Mouse (Mus musculus) heart, adult 2 months (tissue): Measurements from ENCODE around the gene Lrrc26. TPM values are rescaled to one million over a fixed set of nuclear protein-coding genes. Genes with fewer than 3 reads are reported as not detected.

Source experiments
- DNase-seq, 2 experiments: peaks; one replicate each; pipeline ENCODE4 v3.0.0; 2021
- H3K27ac ChIP-seq: fragments of 200-600 bp; 2 replicates; pipeline ENCODE4 v1.8.1; 2022
- H3K27me3 ChIP-seq: fragments of 200-500 bp; 2 replicates; pipeline ENCODE4 v1.6.1; 2012; ENCODE audit warnings: mild to moderate bottlenecking, low read length, inconsistent platforms, mixed read lengths; ENCODE audit not compliant: control insufficient read depth, insufficient read depth
- H3K36me3 ChIP-seq: fragments of 200-500 bp; 2 replicates; pipeline ENCODE4 v1.6.1; 2012; ENCODE audit warnings: low read length, inconsistent platforms; ENCODE audit not compliant: control insufficient read depth, insufficient read depth
- H3K4me1 ChIP-seq: fragments of 200-500 bp; 2 replicates; pipeline ENCODE4 v1.6.1; 2011; ENCODE audit warnings: low read length; ENCODE audit not compliant: control insufficient read depth, insufficient read depth
- H3K4me3 ChIP-seq: fragments of 200-600 bp; 2 replicates; pipeline ENCODE4 v1.8.1; 2022
- H3K79me2 ChIP-seq: fragments of 200-500 bp; replicated peaks from 2 replicates; pipeline ENCODE4 v1.6.1; 2012; ENCODE audit warnings: mild to moderate bottlenecking, inconsistent platforms, low read length, moderate library complexity, mixed read lengths; ENCODE audit not compliant: control insufficient read depth, insufficient read depth
- H3K9ac ChIP-seq: fragments of 200-500 bp; 2 replicates; pipeline ENCODE4 v1.6.1; 2012; ENCODE audit warnings: low read depth, mild to moderate bottlenecking, control low read depth, inconsistent platforms, low read length, mixed read lengths
- CTCF ChIP-seq: fragments of 200-600 bp; IDR thresholded peaks from 2 replicates; pipeline ENCODE4 v1.8.1; 2022; ENCODE audit warnings: antibody characterized with exemption, mild to moderate bottlenecking, moderate library complexity
- EP300 ChIP-seq: fragments of 200-500 bp; IDR thresholded peaks from 2 replicates; pipeline ENCODE4 v1.6.1; 2011; ENCODE audit warnings: low read depth, low read length, control low read depth; ENCODE audit not compliant: insufficient read depth
- POLR2A ChIP-seq: fragments of 200-500 bp; IDR thresholded peaks from 2 replicates; pipeline ENCODE4 v1.6.1; 2011; ENCODE audit warnings: mild to moderate bottlenecking, low read depth, low read length, control low read depth; ENCODE audit not compliant: insufficient read depth
- WGBS: fragments of 180-500 bp; shearing (Covaris S2); methylation state at CpG from one replicate; pipeline ENCODE4 v1.1.7; 2018; 5-methylcytosine and 5-hydroxymethylcytosine counted together
- intact Hi-C: fragments of 180-260 bp; cut with DNase I; formaldehyde crosslinking; loops from one replicate; pipeline ENCODE4 v1.15.1; 2025
- polyA plus RNA-seq: library from polyadenylated mRNA; depleted of rRNA; stranded (reverse); fragments of >200 nt; gene quantifications from 2 replicates; pipeline ENCODE4 v1.2.3, GENCODE M21; 2012
- total RNA-seq, 2 experiments: library from RNA; stranded (reverse); gene quantifications; 2 replicates each; pipeline ENCODE4 v1.2.3; 2021

The Lrrc26 gene
- total and polyA plus RNA-seq, 3 experiments = 2.9 TPM; not detected in 2

- 78% methylated on average over 10 of the region's 10 CpGs for WGBS
- H3K27ac ChIP-seq = no peak overlapping the region
- DNase-seq = no peak
- H3K27me3 ChIP-seq = peaks cover 1% of the 10 kb centered on the region; the same call in 1 of the 2 replicates
- intact Hi-C loops = no loop called here
- H3K4me3 ChIP-seq = no peak overlapping the region
- no peak overlapping the region for H3K9ac ChIP-seq
- no peaks in the 10 kb centered on the region for H3K4me1 ChIP-seq
- TF ChIP-seq POLR2A (no peak), EP300 (no peak), CTCF (no peak)
- no peaks in the 10 kb centered on the region for H3K79me2 ChIP-seq
- H3K36me3 ChIP-seq = no peaks in the 10 kb centered on the region
Measured at GRCm38 (mm10) chr2:25298046-25298445, 8.3 kb downstream of the Lrrc26 start.

GRCm38 (mm10) chr2:25303452-25303851 lies 13.7 kb downstream of the Lrrc26 start:
- Histone ChIP-seq H3K27ac (no peak overlapping the region), H3K27me3 (peaks cover 5% of the 10 kb centered on the region), H3K4me1 (no peaks in the 10 kb centered on the region), H3K4me3 (no peak overlapping the region), H3K9ac (no peak overlapping the region), H3K79me2 (no peaks in the 10 kb centered on the region), H3K36me3 (no peaks in the 10 kb centered on the region)
- WGBS = 60% methylated on average over 3 of the region's 3 CpGs
- no peak for TF ChIP-seq CTCF
- no peak for TF ChIP-seq EP300
- no peak for TF ChIP-seq POLR2A
- intact Hi-C loops = no loop called here
- DNase-seq = no peak

GRCm38 (mm10) chr2:25303931-25304656 lies 14.4 kb downstream of the Lrrc26 start:
- no peak for TF ChIP-seq EP300
- TF ChIP-seq CTCF = no peak
- TF ChIP-seq POLR2A = no peak
- H3K36me3 ChIP-seq = no peaks in the 10 kb centered on the region
- no peak overlapping the region for H3K27ac ChIP-seq
- no peak overlapping the region for H3K9ac ChIP-seq
- intact Hi-C loops = no loop called here
- 64% methylated on average over 7 of the region's 7 CpGs for WGBS
- no peaks in the 10 kb centered on the region for H3K79me2 ChIP-seq
- H3K27me3 ChIP-seq = peaks cover 8% of the 10 kb centered on the region
- DNase-seq = no peak
- H3K4me1 ChIP-seq = no peaks in the 10 kb centered on the region
- no peak overlapping the region for H3K4me3 ChIP-seq

GRCm38 (mm10) chr2:25304657-25305541 lies 15.2 kb downstream of the Lrrc26 start:
- Histone ChIP-seq H3K27me3 (peaks cover 8% of the 10 kb centered on the region), H3K9ac (no peak overlapping the region), H3K79me2 (no peaks in the 10 kb centered on the region), H3K4me1 (no peaks in the 10 kb centered on the region), H3K27ac (no peak overlapping the region), H3K36me3 (no peaks in the 10 kb centered on the region), H3K4me3 (0 out of 2 replicates have a peak overlapping the region, but pooled peaks have one; percentile 23)
- 2% methylated on average over 41 of the region's 45 CpGs for WGBS
- TF ChIP-seq POLR2A = no peak
- TF ChIP-seq EP300 = no peak
- no peak for TF ChIP-seq CTCF
- intact Hi-C loops = no loop called here
- no peak for DNase-seq

- Histone ChIP-seq H3K79me2 (no peaks in the 10 kb centered on the region), H3K4me1 (no peaks in the 10 kb centered on the region), H3K27me3 (peaks cover 8% of the 10 kb centered on the region), H3K36me3 (no peaks in the 10 kb centered on the region), H3K4me3 (no peak overlapping the region), H3K9ac (no peak overlapping the region), H3K27ac (no peak overlapping the region)
- intact Hi-C loops = no loop called here
- no peak for DNase-seq
- 50% methylated on average over 14 of the region's 14 CpGs for WGBS
- TF ChIP-seq CTCF (no peak), EP300 (no peak), POLR2A (no peak)
Measured at GRCm38 (mm10) chr2:25305587-25306359, 16.1 kb downstream of the Lrrc26 start.
